Mouse (Mus musculus) liver, embryonic 11.5 days (tissue): ENCODE data around the gene Gm37240. TPM values are rescaled to one million over a fixed set of nuclear protein-coding genes. Genes with fewer than 3 reads are reported as not detected.
A peak's percentile ranks its signal among the peaks of the same experiment; 100 is the strongest.

Experiments used
- ATAC-seq: fragments of 200-750 bp; cut with Nextera tagmentation; replicated peaks from 2 replicates; pipeline ENCODE4 v1.8.0; 2017; ENCODE audit warnings: moderate number of reproducible peaks, mild to moderate bottlenecking, moderate TSS enrichment, moderate library complexity; ENCODE audit not compliant: low FRiP score
- DNase-seq: peaks from one replicate; pipeline ENCODE4 v3.0.0-alpha.2; 2017; ENCODE audit warnings: low spot score
- H3K27ac ChIP-seq: fragments of 300-500 bp; sonication (generic); 2 replicates; pipeline ENCODE4 v1.5.1; 2014; ENCODE audit warnings: mild to moderate bottlenecking, low read depth, low read length, control low read depth
- H3K27me3 ChIP-seq: fragments of 300-500 bp; sonication (generic); replicated peaks from 2 replicates; pipeline ENCODE4 v1.6.1; 2014; ENCODE audit warnings: low read length, mixed read lengths; ENCODE audit not compliant: control insufficient read depth, insufficient read depth
- H3K36me3 ChIP-seq: fragments of 300-500 bp; sonication (generic); 2 replicates; pipeline ENCODE4 v1.6.1; 2014; ENCODE audit warnings: mild to moderate bottlenecking, low read length, moderate library complexity, mixed read lengths; ENCODE audit not compliant: control insufficient read depth, insufficient read depth
- H3K4me1 ChIP-seq: fragments of 300-500 bp; sonication (generic); replicated peaks from 2 replicates; pipeline ENCODE4 v1.6.1; 2014; ENCODE audit warnings: low read length, mixed read lengths; ENCODE audit not compliant: control insufficient read depth, insufficient read depth
- H3K4me2 ChIP-seq: fragments of 300-500 bp; sonication (generic); 2 replicates; pipeline ENCODE4 v1.6.1; 2014; ENCODE audit warnings: mild to moderate bottlenecking, control low read depth, moderate library complexity
- H3K4me3 ChIP-seq: fragments of 300-500 bp; sonication (generic); 2 replicates; pipeline ENCODE4 v1.5.1; 2014; ENCODE audit warnings: low read depth, low read length, control low read depth
- H3K9ac ChIP-seq: fragments of 300-500 bp; sonication (generic); 2 replicates; pipeline ENCODE4 v1.6.1; 2014; ENCODE audit warnings: low read depth, low read length, control low read depth
- H3K9me3 ChIP-seq: fragments of 300-500 bp; sonication (generic); 2 replicates; pipeline ENCODE4 v1.6.1; 2016; ENCODE audit warnings: low read length, inconsistent platforms, mixed read lengths; ENCODE audit not compliant: control insufficient read depth
- WGBS: fragments of 180-500 bp; shearing (Covaris S2); extraction: QIAGEN DNeasy Blood & Tissue Kit; methylation state at CpG from one replicate; pipeline ENCODE4 v1.1.7; 2014; 5-methylcytosine and 5-hydroxymethylcytosine counted together
- polyA plus RNA-seq: library from polyadenylated mRNA; unstranded; fragments of >200 nt; fragmentation: Nextera tagmentation; extraction: Ambion mirVana; gene quantifications from 2 replicates; pipeline ENCODE4 v1.2.1, GENCODE M21; 2014

Gene Gm37240
- polyA plus RNA-seq, 1 experiment from 2014 or later: 1.6 TPM

DNA sequence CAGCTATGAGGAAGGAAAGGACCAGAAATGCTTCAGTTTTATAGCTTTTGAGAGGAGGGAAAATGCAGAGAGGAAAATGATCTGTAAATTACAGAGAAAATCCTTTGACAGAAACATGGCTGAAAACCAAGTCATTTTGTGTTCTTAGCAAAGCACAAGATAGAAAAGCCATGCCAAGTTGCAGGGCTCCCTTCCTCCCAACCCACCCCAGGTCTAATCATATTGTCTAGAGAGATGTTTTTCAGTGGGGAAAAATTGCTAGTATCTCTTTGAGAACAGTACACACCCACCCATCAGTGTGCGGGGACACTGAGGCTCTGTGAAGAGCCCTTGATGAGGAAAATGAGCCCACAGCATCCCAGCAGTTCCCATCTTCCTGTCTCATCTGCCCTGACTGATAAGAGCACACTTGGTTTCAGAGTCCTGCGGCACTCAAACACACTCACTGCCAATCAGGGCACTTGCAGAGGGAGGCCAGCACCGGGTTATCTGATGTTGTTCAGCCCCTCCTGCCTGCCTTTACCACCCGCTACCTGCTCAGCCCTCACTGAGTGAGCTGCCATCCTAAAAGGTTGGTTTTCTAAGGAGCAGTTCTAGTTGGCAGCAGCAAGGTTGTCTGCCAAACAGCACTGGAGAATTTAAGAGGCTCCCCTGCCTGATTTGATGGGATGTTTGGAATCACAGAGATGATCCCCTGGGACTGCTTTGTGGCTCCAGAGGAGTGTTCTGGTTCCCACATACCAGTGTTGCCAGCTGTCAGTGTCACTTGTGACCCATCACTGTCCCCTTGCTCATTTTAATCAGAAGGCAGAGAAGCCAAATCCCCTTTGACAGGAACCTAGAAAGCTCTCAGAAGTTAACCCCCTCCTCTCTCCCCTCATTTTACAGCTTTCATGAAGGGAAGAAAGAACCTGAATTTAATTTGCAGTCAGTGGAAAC, 234.3 kb downstream of the Gm37240 start:
- Histone ChIP-seq H3K9me3 (no peaks in the 10 kb centered on the region), H3K4me3 (no peak overlapping the region), H3K9ac (no peak overlapping the region), H3K4me1 (peaks cover 8% of the 10 kb centered on the region; the same call in 1 of the 2 replicates), H3K27me3 (no peaks in the 10 kb centered on the region), H3K4me2 (no peak overlapping the region), H3K27ac (no peak overlapping the region), H3K36me3 (no peaks in the 10 kb centered on the region)
- DNase-seq (no peak), ATAC-seq (peak; percentile 51; the same call in 1 of the 2 replicates)
- 37% methylated on average over 4 of the region's 4 CpGs for WGBS

GRCm38 (mm10) chr3:85649176-85649575, 238.1 kb downstream of the Gm37240 start:
- Histone ChIP-seq H3K9ac (no peak overlapping the region), H3K27me3 (no peaks in the 10 kb centered on the region), H3K9me3 (no peaks in the 10 kb centered on the region), H3K4me3 (no peak overlapping the region), H3K4me2 (no peak overlapping the region), H3K4me1 (peaks cover 8% of the 10 kb centered on the region; the same call in 1 of the 2 replicates), H3K36me3 (no peaks in the 10 kb centered on the region), H3K27ac (no peak overlapping the region)
- 89% methylated on average over 4 of the region's 4 CpGs for WGBS
- no peak for ATAC-seq
- DNase-seq: no peak

GRCm38 (mm10) chr3:85645517-85646004, 241.8 kb downstream of the Gm37240 start:
- DNase-seq: no peak
- H3K4me1 ChIP-seq: no peaks in the 10 kb centered on the region
- H3K4me3 ChIP-seq: no peak overlapping the region
- WGBS: 91% methylated on average over 7 of the region's 7 CpGs
- no peaks in the 10 kb centered on the region for H3K36me3 ChIP-seq
- no peak for ATAC-seq
- no peak overlapping the region for H3K4me2 ChIP-seq
- no peaks in the 10 kb centered on the region for H3K9me3 ChIP-seq
- no peak overlapping the region for H3K27ac ChIP-seq
- no peak overlapping the region for H3K9ac ChIP-seq
- H3K27me3 ChIP-seq: no peaks in the 10 kb centered on the region

GRCm38 (mm10) chr3:85644814-85645213, 242.5 kb downstream of the Gm37240 start:
- Histone ChIP-seq H3K36me3 (no peaks in the 10 kb centered on the region), H3K9ac (no peak overlapping the region), H3K4me2 (no peak overlapping the region), H3K4me3 (no peak overlapping the region), H3K27me3 (no peaks in the 10 kb centered on the region), H3K4me1 (no peaks in the 10 kb centered on the region), H3K9me3 (no peaks in the 10 kb centered on the region), H3K27ac (no peak overlapping the region)
- 89% methylated on average over 3 of the region's 3 CpGs for WGBS
- DNase-seq (no peak), ATAC-seq (no peak)

GRCm38 (mm10) chr3:85641751-85642150, 245.6 kb downstream of the Gm37240 start:
- 79% methylated on average over 3 of the region's 3 CpGs for WGBS
- H3K36me3 ChIP-seq: no peaks in the 10 kb centered on the region
- no peak for ATAC-seq
- H3K4me3 ChIP-seq: no peak overlapping the region
- no peak overlapping the region for H3K4me2 ChIP-seq
- H3K4me1 ChIP-seq: no peaks in the 10 kb centered on the region
- H3K27me3 ChIP-seq: no peaks in the 10 kb centered on the region
- no peak for DNase-seq
- no peak overlapping the region for H3K27ac ChIP-seq
- no peaks in the 10 kb centered on the region for H3K9me3 ChIP-seq
- H3K9ac ChIP-seq: no peak overlapping the region

GRCm38 (mm10) chr3:85636716-85637447, 250.4 kb downstream of the Gm37240 start:
- Histone ChIP-seq H3K36me3 (no peaks in the 10 kb centered on the region), H3K9ac (no peak overlapping the region), H3K4me2 (no peak overlapping the region), H3K27me3 (no peaks in the 10 kb centered on the region), H3K4me1 (no peaks in the 10 kb centered on the region), H3K4me3 (no peak overlapping the region), H3K9me3 (no peaks in the 10 kb centered on the region), H3K27ac (no peak overlapping the region)
- DNase-seq (no peak), ATAC-seq (no peak)
- 89% methylated on average over 5 of the region's 5 CpGs for WGBS

GRCm38 (mm10) chr3:85635591-85635990, 251.7 kb downstream of the Gm37240 start:
- Histone ChIP-seq H3K9me3 (no peaks in the 10 kb centered on the region), H3K4me3 (no peak overlapping the region), H3K27ac (no peak overlapping the region), H3K36me3 (no peaks in the 10 kb centered on the region), H3K27me3 (no peaks in the 10 kb centered on the region), H3K9ac (no peak overlapping the region), H3K4me1 (no peaks in the 10 kb centered on the region), H3K4me2 (no peak overlapping the region)
- DNase-seq (no peak), ATAC-seq (no peak)
- 90% methylated on average over 2 of the region's 2 CpGs for WGBS

GRCm38 (mm10) chr3:85635126-85635419, 252.2 kb downstream of the Gm37240 start:
- no peaks in the 10 kb centered on the region for H3K27me3 ChIP-seq
- H3K9ac ChIP-seq: no peak overlapping the region
- H3K4me1 ChIP-seq: no peaks in the 10 kb centered on the region
- H3K27ac ChIP-seq: no peak overlapping the region
- H3K36me3 ChIP-seq: no peaks in the 10 kb centered on the region
- H3K4me2 ChIP-seq: no peak overlapping the region
- no peak for DNase-seq
- H3K4me3 ChIP-seq: no peak overlapping the region
- no peak for ATAC-seq
- H3K9me3 ChIP-seq: no peaks in the 10 kb centered on the region
- WGBS: 78% methylated on average over 2 of the region's 2 CpGs
